Mouse (Mus musculus): Measurements from ENCODE around the gene Lgals12.

DNA sequence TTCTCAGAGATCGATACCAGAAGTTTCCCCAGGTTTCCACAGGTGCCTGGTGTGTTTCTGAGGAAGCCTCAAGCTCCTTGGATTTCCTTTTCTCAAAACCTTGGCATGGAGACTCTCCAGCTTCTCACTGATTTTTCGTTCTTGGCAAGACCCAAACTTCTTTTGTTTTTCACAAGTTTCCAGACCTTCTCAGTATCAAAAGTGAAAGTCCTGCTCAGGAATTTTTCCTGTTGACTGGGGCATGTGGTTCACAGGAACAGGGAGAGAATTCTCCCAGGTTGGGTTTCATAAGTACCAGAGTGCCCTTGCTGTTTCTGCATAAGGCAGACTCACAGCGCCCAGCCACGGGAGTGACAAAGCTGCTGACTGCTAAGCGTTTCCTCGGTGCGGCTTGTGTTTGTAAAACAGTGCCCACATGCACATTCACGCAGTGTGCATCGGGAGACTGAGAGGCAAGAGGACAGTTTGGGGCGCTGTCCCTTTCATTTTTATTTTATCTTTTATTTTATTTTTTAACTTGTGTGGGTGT, 44.3 kb downstream of the Lgals12 start:
- no peak for TF ChIP-seq POLR2A (IDR thresholded peaks at IDR 0.05; ENCODE audit: borderline replicate concordance, insufficient read depth, low read length)
- TF ChIP-seq CTCF (IDR thresholded peaks at IDR 0.05; ENCODE audit: borderline replicate concordance, insufficient read depth, low read depth, low read length): no peak
